29 mouse cellular contexts compared by ENCODE assay signal in genomic region chr4:121007006-121007405, GRCm38 (mm10). TPM values are rescaled to one million over a fixed set of nuclear protein-coding genes. Genes with fewer than 3 reads are reported as not detected.
DNase-seq lines count a peak whose midpoint lies in the region; ATAC-seq and TF ChIP-seq lines count a peak whose summit lies in the region.
"Had no signal": no experiment of that assay in that cellular context is flagged by ENCODE, and none has a peak within 500 bp of the region (broad histone marks: within the 10 kb centered on the region; RNA-seq: fewer than 3 reads in every experiment).

No protein-coding gene starts in this region.

- H3K4me2 ChIP-seq in liver, embryonic 11.5 days, result peak overlapping the region; percentile 16; the same call in 1 of the 2 replicates
- no peak overlapping the region for H3K4me2 ChIP-seq in liver, postnatal 0 days (ENCODE audit: low read depth, low read length)
- no peak overlapping the region for H3K4me2 ChIP-seq in midbrain, embryonic 15.5 days
- H3K4me2 ChIP-seq: embryonic facial prominence, embryonic 13.5 days; heart, embryonic 11.5 days; hindbrain, embryonic 12.5 days; hindbrain, embryonic 15.5 days had no signal

- no peak overlapping the region for H3K4me3 ChIP-seq in liver, embryonic 11.5 days (ENCODE audit: low read depth, low read length)
- no peak overlapping the region for H3K4me3 ChIP-seq in liver, postnatal 0 days (ENCODE audit: low read depth, low read length)
- H3K4me3 ChIP-seq in MEL (ENCODE audit: control insufficient read depth in 1 of 2, insufficient read depth in 1 of 2, low read depth in 2 of 2, low read length in 2 of 2), result no peak overlapping the region
- H3K4me3 ChIP-seq in midbrain, embryonic 15.5 days, result no peak overlapping the region
- H3K4me3 ChIP-seq: embryonic facial prominence, embryonic 10.5 days; embryonic facial prominence, embryonic 13.5 days; gastrocnemius, adult 2 months; hindbrain, embryonic 12.5 days; hindbrain, embryonic 15.5 days had no signal

- no peak for DNase-seq in liver, embryonic 11.5 days (ENCODE audit: low spot score)
- no peak for DNase-seq in liver, postnatal 0 days
- DNase-seq in MEL (ENCODE audit: low read depth, low spot score), result peak; percentile 26
- DNase-seq in c-Kit-positive CD71-positive TER-119-negative erythroid progenitor cells, embryonic 14.5 days (ENCODE audit: low read depth), result peak; percentile 58
- no peak for DNase-seq in thymus, postnatal 10 days (ENCODE audit: low spot score in 2 of 2)
- DNase-seq: adrenal gland, postnatal 10 days; adrenal gland, postnatal 36 days; cerebellum, adult 11-12 months; cerebellum, adult 8-10 months; cerebellum, postnatal 10 days; cerebellum, postnatal 36 days; embryo, embryonic 11 days; forebrain, postnatal 0 days; gastrocnemius, adult 2 months; gastrocnemius, postnatal 14 days; heart, adult 11 months had no signal

- no peak for TF ChIP-seq POLR2A in MEL (IDR thresholded peaks at IDR 0.05; ENCODE audit: control insufficient read depth in 1 of 2, insufficient read depth in 1 of 2, low read depth in 1 of 2, low read length in 2 of 2, poor library complexity in 1 of 2)

- H3K27me3 ChIP-seq in liver, embryonic 11.5 days (replicated peaks; ENCODE audit: control insufficient read depth, insufficient read depth, low read length), result no peaks in the 10 kb centered on the region
- no peaks in the 10 kb centered on the region for H3K27me3 ChIP-seq in liver, postnatal 0 days (ENCODE audit: insufficient read depth, low read length)
- H3K27me3 ChIP-seq in MEL (ENCODE audit: control insufficient read depth in 1 of 2, insufficient read depth in 2 of 2, low read length in 2 of 2), result no peaks in the 10 kb centered on the region
- H3K27me3 ChIP-seq in midbrain, embryonic 15.5 days (replicated peaks), result no peaks in the 10 kb centered on the region
- H3K27me3 ChIP-seq: embryonic facial prominence, embryonic 13.5 days; hindbrain, embryonic 12.5 days; hindbrain, embryonic 15.5 days had no signal

- TF ChIP-seq CTCF in liver, postnatal 0 days (IDR thresholded peaks at IDR 0.05; ENCODE audit: low read depth), result no peak
- TF ChIP-seq CTCF in MEL (IDR thresholded peaks at IDR 0.05 in 2 of 3, conservative IDR thresholded peaks at IDR 0.05 in 1 of 3; ENCODE audit: control insufficient read depth in 1 of 3, insufficient read depth in 1 of 3, low read depth in 2 of 3, low read length in 3 of 3, poor library complexity in 1 of 3, severe bottlenecking in 1 of 3), result no peak

- no peak for TF ChIP-seq RAD21 in MEL (IDR thresholded peaks at IDR 0.05; ENCODE audit: low read depth, low read length)

- peaks cover 69% of the 10 kb centered on the region for H3K79me2 ChIP-seq in MEL (ENCODE audit: control insufficient read depth, insufficient read depth, low read length, poor library complexity)

- H3K27ac ChIP-seq in liver, embryonic 11.5 days (ENCODE audit: low read depth, low read length), result peak overlapping the region; percentile 9; the same call in 1 of the 2 replicates
- no peak overlapping the region for H3K27ac ChIP-seq in liver, postnatal 0 days (ENCODE audit: low read depth)
- peak overlapping the region; percentile 45 for H3K27ac ChIP-seq in MEL (ENCODE audit: control insufficient read depth, low read depth, low read length)
- no peak overlapping the region for H3K27ac ChIP-seq in midbrain, embryonic 15.5 days
- H3K27ac ChIP-seq: embryonic facial prominence, embryonic 10.5 days; embryonic facial prominence, embryonic 13.5 days; gastrocnemius, adult 2 months; hindbrain, embryonic 12.5 days; hindbrain, embryonic 15.5 days had no signal

- H3K9ac ChIP-seq in liver, embryonic 11.5 days (ENCODE audit: low read depth, low read length), result no peak overlapping the region
- H3K9ac ChIP-seq in liver, postnatal 0 days (replicated peaks), result no peak overlapping the region
- no peak overlapping the region for H3K9ac ChIP-seq in MEL (ENCODE audit: control insufficient read depth, low read depth, low read length, poor library complexity, severe bottlenecking)
- no peak overlapping the region for H3K9ac ChIP-seq in midbrain, embryonic 15.5 days
- H3K9ac ChIP-seq: embryonic facial prominence, embryonic 13.5 days; forebrain, postnatal 0 days; hindbrain, embryonic 12.5 days; hindbrain, embryonic 15.5 days had no signal

- no peaks in the 10 kb centered on the region for H3K9me3 ChIP-seq in liver, embryonic 11.5 days (ENCODE audit: control insufficient read depth, low read length)
- H3K9me3 ChIP-seq in liver, postnatal 0 days (ENCODE audit: low read length), result no peaks in the 10 kb centered on the region
- H3K9me3 ChIP-seq in MEL (replicated peaks; ENCODE audit: insufficient read depth, low read length), result no peaks in the 10 kb centered on the region
- H3K9me3 ChIP-seq in midbrain, embryonic 15.5 days, result no peaks in the 10 kb centered on the region
- H3K9me3 ChIP-seq: embryonic facial prominence, embryonic 10.5 days; embryonic facial prominence, embryonic 13.5 days; hindbrain, embryonic 12.5 days; hindbrain, embryonic 15.5 days had no signal

- no peaks in the 10 kb centered on the region for H3K36me3 ChIP-seq in liver, embryonic 11.5 days (ENCODE audit: control insufficient read depth, insufficient read depth, low read length)
- 0 out of 2 replicates have a peak, but pooled peaks cover 4% of the 10 kb centered on the region for H3K36me3 ChIP-seq in liver, postnatal 0 days (replicated peaks; ENCODE audit: insufficient read depth, low read length)
- peaks cover 0 to 61% of the 10 kb centered on the region in 2 experiments; a peak in 2 of 4 replicates for H3K36me3 ChIP-seq in MEL (ENCODE audit: control insufficient read depth in 1 of 2, insufficient read depth in 2 of 2, low read length in 2 of 2)
- H3K36me3 ChIP-seq in midbrain, embryonic 15.5 days (replicated peaks), result no peaks in the 10 kb centered on the region
- H3K36me3 ChIP-seq: embryonic facial prominence, embryonic 10.5 days; embryonic facial prominence, embryonic 13.5 days; hindbrain, embryonic 12.5 days; hindbrain, embryonic 15.5 days had no signal

- 0 out of 2 replicates have a peak, but pooled peaks have one; percentile 3 for ATAC-seq in liver, embryonic 11.5 days (replicated peaks; ENCODE audit: low FRiP score)
- ATAC-seq in liver, postnatal 0 days, result no peak
- ATAC-seq in midbrain, embryonic 15.5 days (replicated peaks), result no peak
- ATAC-seq: activated CD4-positive, CD25-positive, alpha-beta regulatory T cell, adult 4 months; CD4-positive, CD25-positive, alpha-beta regulatory T cell, adult 4 months; forebrain, embryonic 14.5 days; forebrain, postnatal 0 days had no signal

- TF ChIP-seq EP300 in liver, postnatal 0 days (IDR thresholded peaks at IDR 0.05; ENCODE audit: low read depth), result no peak
- TF ChIP-seq EP300 in MEL (IDR thresholded peaks at IDR 0.05; ENCODE audit: low read depth in 1 of 2, low read length in 2 of 2), result peak in 1 of 2 experiments; percentile 41; a peak in 1 of 4 replicates

- peaks cover 82% of the 10 kb centered on the region for H3K4me1 ChIP-seq in liver, embryonic 11.5 days (replicated peaks; ENCODE audit: control insufficient read depth, insufficient read depth, low read length)
- peaks cover 76% of the 10 kb centered on the region for H3K4me1 ChIP-seq in liver, postnatal 0 days (ENCODE audit: insufficient read depth)
- peaks cover 42 to 49% of the 10 kb centered on the region in 2 experiments for H3K4me1 ChIP-seq in MEL (ENCODE audit: control insufficient read depth in 1 of 2, insufficient read depth in 2 of 2, low read length in 2 of 2)
- peaks cover 30% of the 10 kb centered on the region for H3K4me1 ChIP-seq in midbrain, embryonic 15.5 days

TF ChIP-seq in MEL, 35 proteins besides CTCF, POLR2A, EP300 and RAD21 (continues in another document):
- TF ChIP-seq MAZ (IDR thresholded peaks at IDR 0.05; ENCODE audit: low read depth, low read length), result no peak
- no peak for TF ChIP-seq MAFK (IDR thresholded peaks at IDR 0.05; ENCODE audit: borderline replicate concordance, low read depth, low read length)
- no peak for TF ChIP-seq SIN3A (IDR thresholded peaks at IDR 0.05; ENCODE audit: low read length)
- peak; percentile 36; the same call in 1 of the 2 replicates for TF ChIP-seq RCOR1 (IDR thresholded peaks at IDR 0.05; ENCODE audit: low read depth, low read length)
- TF ChIP-seq MYB (IDR thresholded peaks at IDR 0.05; ENCODE audit: low read depth, low read length), result no peak
- no peak for TF ChIP-seq ZKSCAN1 (IDR thresholded peaks at IDR 0.05; ENCODE audit: low read depth, low read length)
- no peak for TF ChIP-seq POLR2AphosphoS2 (IDR thresholded peaks at IDR 0.05; ENCODE audit: low read length)
- no peak for TF ChIP-seq BHLHE40 (IDR thresholded peaks at IDR 0.05; ENCODE audit: borderline replicate concordance, low read depth, low read length)
- no peak for TF ChIP-seq ZC3H11A (IDR thresholded peaks at IDR 0.05; ENCODE audit: low read depth, low read length)
- TF ChIP-seq CHD2 (IDR thresholded peaks at IDR 0.05; ENCODE audit: low read length), result no peak
- 0 out of 2 replicates have a peak, but pooled peaks have one; percentile 28 for TF ChIP-seq MXI1 (IDR thresholded peaks at IDR 0.05; ENCODE audit: low read depth, low read length)

RNA-seq across cellular contexts. Expression of gene Smap2, which starts 10.0 kb away (rescaled TPM):
- polyA plus RNA-seq in liver, embryonic 11.5 days (2014; fragmentation: Nextera tagmentation; extraction: Ambion mirVana), result 38.8 and 42.3 TPM in 2 replicates
- polyA plus RNA-seq in liver, postnatal 0 days (2015; fragmentation: Nextera tagmentation; extraction: Ambion mirVana), result 14.9 and 17.1 TPM in 2 replicates
- 33.8 and 36.5 TPM in 2 replicates for total RNA-seq in MEL (2012; rRNA removed)
- polyA plus RNA-seq in MEL (2012; ENCODE audit: insufficient read depth in 1 of 2, insufficient read length in 2 of 2, low read depth in 1 of 2, low replicate concordance in 2 of 2, missing spikeins in 1 of 2), result 100 to 1,000 TPM in 1 of 2 experiments, 10 to 100 TPM in 1; 83.5 to 118 TPM
- 45.1 and 46.6 TPM in 2 replicates for polyA plus RNA-seq in midbrain, embryonic 15.5 days (2015; fragmentation: Nextera tagmentation; extraction: Ambion mirVana)

RNA-seq across cellular contexts. Expression of gene Col9a2, which starts 32.2 kb away (rescaled TPM):
- 1.9 and 2.9 TPM in 2 replicates for polyA plus RNA-seq in liver, embryonic 11.5 days (2014; fragmentation: Nextera tagmentation; extraction: Ambion mirVana)
- polyA plus RNA-seq in liver, postnatal 0 days (2015; fragmentation: Nextera tagmentation; extraction: Ambion mirVana), result 0.34 and 0.44 TPM in 2 replicates
- total RNA-seq in MEL (2012; rRNA removed), result 0.12 TPM in 1 of 2 replicates, not detected in the other
- not detected for polyA plus RNA-seq in MEL (2012; ENCODE audit: insufficient read depth in 1 of 2, insufficient read length in 2 of 2, low read depth in 1 of 2, low replicate concordance in 2 of 2, missing spikeins in 1 of 2)
- polyA plus RNA-seq in midbrain, embryonic 15.5 days (2015; fragmentation: Nextera tagmentation; extraction: Ambion mirVana), result 18.2 and 19.4 TPM in 2 replicates
- total RNA-seq: heart, adult 8-10 months; heart, postnatal 25 days; hematopoietic stem cell, adult 5-6 weeks had no signal
- polyA plus RNA-seq: activated CD4-positive, CD25-positive, alpha-beta regulatory T cell, adult 4 months; C2C12; CD4-positive, CD25-positive, alpha-beta regulatory T cell, adult 4 months had no signal

RNA-seq across cellular contexts. Expression of gene Zfp69, which starts 55.5 kb away (rescaled TPM):
- 4.2 and 5.6 TPM in 2 replicates for polyA plus RNA-seq in liver, embryonic 11.5 days (2014; fragmentation: Nextera tagmentation; extraction: Ambion mirVana)
- polyA plus RNA-seq in liver, postnatal 0 days (2015; fragmentation: Nextera tagmentation; extraction: Ambion mirVana), result 1.7 and 1.8 TPM in 2 replicates
- 1.8 and 2.0 TPM in 2 replicates for total RNA-seq in MEL (2012; rRNA removed)
- polyA plus RNA-seq in MEL (2012; ENCODE audit: insufficient read depth in 1 of 2, insufficient read length in 2 of 2, low read depth in 1 of 2, low replicate concordance in 2 of 2, missing spikeins in 1 of 2), result 1 to 10 TPM in 1 of 2 experiments, not detected in 1; 4.3 TPM
- polyA plus RNA-seq in midbrain, embryonic 15.5 days (2015; fragmentation: Nextera tagmentation; extraction: Ambion mirVana), result 7.9 and 8.5 TPM in 2 replicates

Comparison
In these comparisons a context has a peak if more than half of its experiments do, and no peak if none do; other contexts are left out.
1. H3K27ac ChIP-seq: peak in liver, embryonic 11.5 days (single experiment) and MEL (single experiment); none in liver, postnatal 0 days (single experiment) and midbrain, embryonic 15.5 days (single experiment).
2. DNase-seq: peak in MEL (single experiment) and c-Kit-positive CD71-positive TER-119-negative erythroid progenitor cells, embryonic 14.5 days (single experiment); none in liver, embryonic 11.5 days (single experiment), liver, postnatal 0 days (single experiment) and thymus, postnatal 10 days (0 of 2).